30 mouse cellular contexts compared by ENCODE assay signal in the genomic region with DNA sequence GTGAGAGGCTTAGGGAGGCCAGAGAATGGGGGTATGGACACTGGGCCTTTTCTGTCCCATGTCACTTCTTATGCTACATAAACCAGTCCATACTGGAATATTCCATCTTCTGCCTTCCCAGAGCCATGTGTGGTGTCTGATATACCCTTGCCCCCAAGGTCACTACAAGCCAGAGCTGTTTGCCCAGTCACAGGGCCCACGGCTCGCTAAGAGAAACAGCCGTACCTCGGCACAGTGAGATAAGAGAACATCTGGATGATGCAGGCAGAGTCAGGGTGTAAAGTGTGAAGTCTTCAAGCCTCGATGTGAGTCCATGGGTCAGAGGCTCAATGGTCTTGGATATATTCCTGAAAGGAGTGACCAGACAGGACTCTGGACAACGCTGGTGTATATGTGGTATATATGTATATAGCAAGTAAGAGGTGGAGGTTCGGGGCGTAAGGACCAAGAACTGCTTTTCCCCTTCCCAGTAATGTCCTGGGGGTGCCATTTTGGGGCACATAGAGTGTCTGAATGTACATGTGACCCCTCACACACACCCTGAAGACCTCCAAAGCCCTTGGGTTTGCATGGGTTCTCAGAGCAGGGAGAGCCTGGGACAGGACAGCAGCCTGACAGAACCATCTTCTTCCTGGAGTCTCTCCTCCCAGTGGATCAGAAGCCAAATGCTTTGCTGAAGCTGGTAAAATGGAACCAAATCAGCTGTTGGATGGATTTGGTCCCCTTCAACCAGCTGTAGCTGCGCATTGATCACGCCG. TPM values are rescaled to one million over a fixed set of nuclear protein-coding genes. Genes with fewer than 3 reads are reported as not detected.
DNase-seq lines count a peak whose midpoint lies in the region; ATAC-seq and TF ChIP-seq lines count a peak whose summit lies in the region.
"Had no signal": no experiment of that assay in that cellular context is flagged by ENCODE, and none has a peak within 500 bp of the region (broad histone marks: within the 10 kb centered on the region; RNA-seq: fewer than 3 reads in every experiment).

No protein-coding gene starts in this region.

- ATAC-seq in heart, embryonic 13.5 days (ENCODE audit: extremely low read depth, insufficient number of reproducible peaks, low FRiP score, low TSS enrichment) = no peak
- peak; percentile 6 for ATAC-seq in heart, postnatal 0 days (ENCODE audit: insufficient read depth, low read depth)
- ATAC-seq: forebrain, embryonic 15.5 days; hindbrain, embryonic 16.5 days had no signal

- no peak overlapping the region for H3K4me3 ChIP-seq in heart, adult 2 months
- no peak overlapping the region for H3K4me3 ChIP-seq in heart, embryonic 13.5 days
- H3K4me3 ChIP-seq in heart, postnatal 0 days (ENCODE audit: low read depth, low read length) = no peak overlapping the region
- H3K4me3 ChIP-seq: embryonic facial prominence, embryonic 13.5 days; forebrain, embryonic 10.5 days; forebrain, embryonic 15.5 days; kidney, embryonic 15.5 days; left cerebral cortex, adult 2 months; limb, embryonic 13.5 days; lung, embryonic 15.5 days; megakaryocyte, embryonic 14.5 days; neural tube, embryonic 15.5 days had no signal

- TF ChIP-seq CTCF in heart, adult 2 months (IDR thresholded peaks at IDR 0.05) = no peak
- no peak for TF ChIP-seq CTCF in heart, postnatal 0 days (IDR thresholded peaks at IDR 0.05; ENCODE audit: low read depth)

- peaks cover 7% of the 10 kb centered on the region for H3K4me1 ChIP-seq in heart, adult 2 months (ENCODE audit: control insufficient read depth, insufficient read depth, low read length)
- H3K4me1 ChIP-seq in heart, embryonic 13.5 days = peaks cover 70% of the 10 kb centered on the region
- H3K4me1 ChIP-seq in heart, postnatal 0 days (ENCODE audit: control insufficient read depth, insufficient read depth) = peaks cover 9% of the 10 kb centered on the region; the same call in 1 of the 2 replicates
- H3K4me1 ChIP-seq: embryonic facial prominence, embryonic 13.5 days; forebrain, embryonic 15.5 days; kidney, embryonic 15.5 days; limb, embryonic 13.5 days; lung, embryonic 15.5 days; neural tube, embryonic 15.5 days had no signal

- H3K27ac ChIP-seq in heart, adult 2 months = peak overlapping the region; percentile 64
- peak overlapping the region; percentile 73 for H3K27ac ChIP-seq in heart, embryonic 13.5 days (replicated peaks)
- H3K27ac ChIP-seq in heart, postnatal 0 days (ENCODE audit: low read depth) = peak overlapping the region; percentile 96
- H3K27ac ChIP-seq: embryonic facial prominence, embryonic 13.5 days; forebrain, embryonic 10.5 days; forebrain, embryonic 15.5 days; kidney, embryonic 15.5 days; left cerebral cortex, adult 2 months; limb, embryonic 13.5 days; lung, embryonic 15.5 days; neural tube, embryonic 15.5 days had no signal

- H3K9ac ChIP-seq in heart, adult 2 months (ENCODE audit: low read depth, low read length) = no peak overlapping the region
- H3K9ac ChIP-seq in heart, embryonic 13.5 days = peak overlapping the region; percentile 64
- no peak overlapping the region for H3K9ac ChIP-seq in heart, postnatal 0 days (replicated peaks; ENCODE audit: low read depth, low read length)
- H3K9ac ChIP-seq: embryonic facial prominence, embryonic 13.5 days; forebrain, embryonic 15.5 days; kidney, embryonic 15.5 days; limb, embryonic 13.5 days; lung, embryonic 15.5 days; neural tube, embryonic 15.5 days had no signal

- peaks cover 4% of the 10 kb centered on the region for H3K36me3 ChIP-seq in heart, adult 2 months (ENCODE audit: control insufficient read depth, insufficient read depth, low read length)
- H3K36me3 ChIP-seq in heart, embryonic 13.5 days = peaks cover 40% of the 10 kb centered on the region
- H3K36me3 ChIP-seq in heart, postnatal 0 days (replicated peaks; ENCODE audit: control insufficient read depth, insufficient read depth, low read length) = no peaks in the 10 kb centered on the region; the same call in 1 of the 2 replicates
- H3K36me3 ChIP-seq: embryonic facial prominence, embryonic 13.5 days; forebrain, embryonic 10.5 days; forebrain, embryonic 15.5 days; kidney, embryonic 15.5 days; limb, embryonic 13.5 days; lung, embryonic 15.5 days; neural tube, embryonic 15.5 days had no signal

- H3K27me3 ChIP-seq in heart, adult 2 months (ENCODE audit: control insufficient read depth, insufficient read depth, low read length) = no peaks in the 10 kb centered on the region
- no peaks in the 10 kb centered on the region for H3K27me3 ChIP-seq in heart, embryonic 13.5 days (replicated peaks)
- no peaks in the 10 kb centered on the region for H3K27me3 ChIP-seq in heart, postnatal 0 days (ENCODE audit: control insufficient read depth, insufficient read depth, low read length)
- H3K27me3 ChIP-seq: lung, embryonic 15.5 days; neural tube, embryonic 15.5 days had no signal

- peak; percentile 80 for TF ChIP-seq EP300 in heart, adult 2 months (IDR thresholded peaks at IDR 0.05; ENCODE audit: insufficient read depth, low read depth, low read length)
- 0 out of 2 replicates have a peak, but pooled peaks have one; percentile 14 for TF ChIP-seq EP300 in heart, postnatal 0 days (IDR thresholded peaks at IDR 0.05; ENCODE audit: low read depth)

- H3K9me3 ChIP-seq in heart, embryonic 13.5 days = no peaks in the 10 kb centered on the region
- no peaks in the 10 kb centered on the region for H3K9me3 ChIP-seq in heart, postnatal 0 days (replicated peaks; ENCODE audit: control insufficient read depth, low read length)
- H3K9me3 ChIP-seq: embryonic facial prominence, embryonic 13.5 days; forebrain, embryonic 10.5 days; forebrain, embryonic 15.5 days; kidney, embryonic 15.5 days; limb, embryonic 13.5 days; lung, embryonic 15.5 days; megakaryocyte, embryonic 14.5 days; neural tube, embryonic 15.5 days had no signal

- intact Hi-C loops in heart, adult 2 months (cut with DNase I) = no loop called here
- intact Hi-C loops in heart, postnatal 25 days (cut with DNase I) = no loop called here

- DNase-seq in heart, adult 2 months = peak; percentile 40
- DNase-seq in heart, postnatal 25 days (ENCODE audit: low spot score) = no peak
- peak; percentile 64 for DNase-seq in heart, postnatal 0 days (ENCODE audit: low spot score)
- DNase-seq in lung, postnatal 14 days = no peak
- DNase-seq in cerebellum, postnatal 14 days = no peak
- no peak for DNase-seq in right cerebral cortex, adult 18-20 months
- DNase-seq: B cell, adult 2 months; cerebellum, adult 9-11 months; kidney, adult 18-20 months; kidney, postnatal 25 days; lung, postnatal 4 days; midbrain, embryonic 14.5 days; retina, postnatal 1 day; right cerebral cortex, postnatal 25 days; spleen, adult 18-20 months; thymus, adult 18-20 months; thymus, postnatal 25 days had no signal

- no peaks in the 10 kb centered on the region for H3K79me2 ChIP-seq in heart, adult 2 months (replicated peaks; ENCODE audit: control insufficient read depth, insufficient read depth, low read length)

- WGBS in heart, adult 2 months = 51% methylated on average over 11 of the region's 11 CpGs
- WGBS in heart, embryonic 13.5 days = 56% methylated on average over 11 of the region's 11 CpGs
- 52% methylated on average over 11 of the region's 11 CpGs for WGBS in heart, postnatal 0 days

- no peak overlapping the region for H3K4me2 ChIP-seq in heart, embryonic 13.5 days
- no peak overlapping the region for H3K4me2 ChIP-seq in heart, postnatal 0 days (ENCODE audit: low read depth, low read length)
- H3K4me2 ChIP-seq: embryonic facial prominence, embryonic 13.5 days; forebrain, embryonic 15.5 days; kidney, embryonic 15.5 days; limb, embryonic 13.5 days; liver, embryonic 11.5 days; lung, embryonic 15.5 days; neural tube, embryonic 15.5 days had no signal

- peak; percentile 77 for TF ChIP-seq POLR2A in heart, adult 2 months (IDR thresholded peaks at IDR 0.05; ENCODE audit: insufficient read depth, low read depth, low read length)

RNA-seq across cellular contexts. Expression of a gene that starts 58.1 kb away (rescaled TPM):
- total RNA-seq in heart, adult 2 months (2021) = not detected
- polyA plus RNA-seq in heart, adult 2 months (2012; rRNA removed) = 0.26 and 0.94 TPM in 2 replicates
- not detected for total RNA-seq in heart, postnatal 25 days (2021)
- polyA plus RNA-seq in heart, embryonic 13.5 days (2015; fragmentation: Nextera tagmentation; extraction: Ambion mirVana) = 0.32 and 0.38 TPM in 2 replicates
- total RNA-seq in heart, postnatal 0 days (2014; rRNA removed; ENCODE audit: low replicate concordance) = 0.50 TPM in 1 of 2 replicates, not detected in the other
- not detected in 2 replicates for polyA plus RNA-seq in heart, postnatal 0 days (2015; fragmentation: Nextera tagmentation; extraction: Ambion mirVana)
- total RNA-seq: gastrocnemius, adult 18-20 months had no signal

Comparison
In these comparisons a context has a peak if more than half of its experiments do, and no peak if none do; other contexts are left out.
1. DNase-seq: peak in heart, adult 2 months (2 of 2) and heart, postnatal 0 days (single experiment); none in heart, postnatal 25 days (single experiment), lung, postnatal 14 days (single experiment), cerebellum, postnatal 14 days (0 of 2) and right cerebral cortex, adult 18-20 months (single experiment).
2. Peak in every context shown above with its lines, with median percentiles within 50 percentile points of each other: H3K27ac ChIP-seq.